Mouse (Mus musculus) cerebellum, postnatal 4 days (tissue): ENCODE data around the gene Smarca5.

Source experiments
- DNase-seq, 2 experiments: peaks; one replicate each; pipeline ENCODE4 v3.0.0; 2022; ENCODE audit warnings: low spot score in 2 of 2, mixed read lengths in 1 of 2

The Smarca5 gene

GRCm38 (mm10) chr8:80669277-80669901, 69.9 kb downstream of the Smarca5 start:
- no peak for DNase-seq

GRCm38 (mm10) chr8:80663476-80663875, 75.8 kb downstream of the Smarca5 start:
- no peak for DNase-seq

- DNase-seq = no peak
Observed at GRCm38 (mm10) chr8:80661055-80661454, 78.2 kb downstream of the Smarca5 start.

- DNase-seq = no peak
Observed at GRCm38 (mm10) chr8:80657639-80658038, 81.7 kb downstream of the Smarca5 start.
